Mouse (Mus musculus): Measurements from ENCODE around the gene Abhd14b. TPM values are rescaled to one million over a fixed set of nuclear protein-coding genes. Genes with fewer than 3 reads are reported as not detected.
"Not testable (repeated sequence)": the region's sequence is repeated elsewhere in the genome, so short reads cannot be mapped to it uniquely, and the experiment has no call there.

The Abhd14b gene
- total RNA-seq, 2 experiments from 2014 or later: 12.5 to 12.7 TPM

DNA sequence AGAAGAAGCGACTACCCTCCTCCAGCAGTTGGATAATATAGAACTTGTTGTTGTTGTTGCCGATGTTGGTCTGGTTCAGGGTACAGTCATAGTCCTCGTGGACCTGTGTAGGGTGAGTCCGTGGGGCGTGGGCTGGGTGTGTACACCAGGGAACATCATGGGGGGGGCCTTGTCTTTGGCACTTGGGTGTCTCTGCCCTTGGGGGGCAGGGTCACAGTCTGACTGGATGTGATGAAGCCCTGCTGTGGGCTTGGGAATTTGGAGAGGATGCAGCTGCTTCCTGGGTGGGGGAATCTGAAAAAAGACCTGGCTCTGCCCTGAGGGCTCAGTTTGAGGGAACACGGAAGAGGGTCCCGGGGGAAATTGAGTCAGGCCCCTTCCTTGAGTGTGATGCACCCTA, 27.8 kb downstream of the Abhd14b start:
- DNase-seq (ENCODE audit: low spot score in 2 of 2): peak; percentile 1 to 2

GRCm38 (mm10) chr9:106475663-106476001, 28.4 kb downstream of the Abhd14b start, which contains the start of gene Rrp9:
Gene Rrp9 (plus strand): TSS chr9:106475963.
- peak in 1 of 2 experiments; percentile 1 for DNase-seq (ENCODE audit: low spot score in 2 of 2)

DNA sequence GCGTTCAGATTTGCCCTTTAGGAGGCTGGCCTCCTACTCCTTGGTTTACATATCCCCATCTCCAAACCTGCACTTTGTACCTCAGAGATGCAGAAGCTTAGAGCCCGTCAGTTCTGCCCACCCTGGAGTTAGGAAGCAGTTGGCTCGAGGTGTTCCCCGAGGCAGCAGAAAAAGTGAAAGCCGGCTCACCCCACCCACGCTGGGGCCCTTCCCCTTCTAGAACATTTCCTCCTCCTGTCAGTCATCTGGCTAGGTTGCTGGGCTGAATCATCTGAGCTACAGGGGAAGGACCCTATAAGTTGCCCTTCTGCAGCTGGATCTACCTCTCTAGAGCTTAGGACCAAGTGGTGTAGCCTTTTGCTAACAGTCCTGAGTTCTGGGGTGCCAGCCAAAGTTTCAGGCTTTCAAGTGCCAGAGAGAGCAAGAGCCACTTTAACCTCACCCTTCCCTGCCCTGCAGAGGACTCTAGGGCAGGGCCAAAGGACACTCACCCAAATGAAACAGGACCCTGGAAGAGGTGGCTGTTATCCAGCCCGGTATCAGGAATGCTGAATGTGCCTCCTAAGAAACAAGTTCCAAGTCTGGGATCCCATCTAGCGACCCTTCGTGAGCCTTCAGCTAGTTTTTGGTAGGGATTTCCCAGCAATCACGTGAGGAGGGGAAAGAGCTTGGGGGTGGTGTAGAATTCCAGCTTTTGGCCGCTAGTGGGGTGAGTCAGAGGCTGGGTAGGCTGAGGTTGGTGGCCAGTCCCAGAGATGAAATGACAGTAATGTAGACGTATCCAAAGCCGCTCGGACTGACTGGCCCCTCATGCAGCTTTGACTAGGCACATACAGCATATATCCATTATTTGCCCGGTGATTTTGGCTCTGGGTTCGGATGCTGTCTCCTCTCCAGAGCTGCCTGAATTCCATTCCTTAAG, 29.0 kb downstream of the Abhd14b start:
- DNase-seq (ENCODE audit: low spot score in 2 of 2): peak; percentile 19 to 25

DNA sequence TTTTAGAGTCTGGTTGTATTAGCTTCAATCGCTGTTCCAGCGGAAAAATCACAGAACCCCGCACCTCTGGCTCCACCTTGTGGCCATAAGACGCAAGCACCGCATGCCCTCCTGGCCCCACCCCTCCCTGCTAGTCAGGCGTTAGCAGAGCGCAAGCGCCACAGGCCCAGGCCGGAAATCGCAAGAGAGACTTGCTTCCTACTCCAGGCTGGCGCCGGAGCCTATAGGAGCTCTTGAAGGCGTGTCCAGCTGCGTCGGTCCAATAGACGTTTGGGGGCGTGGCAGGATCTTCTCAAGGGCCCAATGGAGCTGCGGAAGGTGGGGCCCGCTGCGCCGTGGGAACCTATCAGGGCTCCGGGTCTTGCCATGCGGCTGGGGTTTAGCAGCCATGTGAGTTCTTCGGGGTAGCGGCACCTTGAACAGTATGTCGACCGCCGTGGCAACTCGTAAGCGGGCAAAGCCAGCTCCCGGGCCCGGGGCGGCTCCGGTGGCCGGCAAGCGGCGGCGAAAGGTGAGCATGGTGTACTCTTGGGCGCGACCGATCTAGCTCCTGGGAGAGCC, 29.7 kb downstream of the Abhd14b start, which contains the start of gene Parp3:
Gene Parp3 (minus strand): TSS at position 26 of the 561 bp plus-strand sequence.
- DNase-seq (ENCODE audit: low spot score in 2 of 2): peak; percentile 97 to 99

DNA sequence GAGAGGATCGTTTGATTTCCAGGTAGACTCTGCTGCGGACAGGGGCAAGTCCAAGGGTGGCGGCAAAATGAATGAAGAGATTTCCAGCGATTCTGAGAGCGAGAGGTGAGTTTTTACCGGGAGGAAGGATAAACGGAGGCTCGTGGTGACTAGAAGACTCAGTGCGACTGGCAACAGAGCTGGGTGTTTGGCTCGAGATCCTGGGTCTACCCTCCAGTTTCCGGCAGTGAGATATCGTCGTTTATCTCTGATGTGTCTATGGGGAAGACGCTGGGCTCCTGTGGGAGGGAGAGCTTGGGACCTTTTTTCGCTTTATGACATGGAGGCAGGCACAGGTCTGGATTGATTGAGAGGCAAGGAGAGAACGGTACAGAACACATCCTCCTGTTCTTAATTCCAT, 30.4 kb downstream of the Abhd14b start:
- DNase-seq (ENCODE audit: low spot score in 2 of 2): peak in 1 of 2 experiments; percentile 1

GRCm38 (mm10) chr9:106478101-106478500, 30.8 kb downstream of the Abhd14b start:
- DNase-seq (ENCODE audit: low spot score in 2 of 2): peak in 1 of 2 experiments; percentile 1

- DNase-seq (ENCODE audit: low spot score in 2 of 2): no peak
Observed at GRCm38 (mm10) chr9:106480541-106480940, 33.3 kb downstream of the Abhd14b start.

GRCm38 (mm10) chr9:106481075-106481474, 33.8 kb downstream of the Abhd14b start:
- DNase-seq (ENCODE audit: low spot score in 2 of 2): peak in 1 of 2 experiments; percentile 0

DNA sequence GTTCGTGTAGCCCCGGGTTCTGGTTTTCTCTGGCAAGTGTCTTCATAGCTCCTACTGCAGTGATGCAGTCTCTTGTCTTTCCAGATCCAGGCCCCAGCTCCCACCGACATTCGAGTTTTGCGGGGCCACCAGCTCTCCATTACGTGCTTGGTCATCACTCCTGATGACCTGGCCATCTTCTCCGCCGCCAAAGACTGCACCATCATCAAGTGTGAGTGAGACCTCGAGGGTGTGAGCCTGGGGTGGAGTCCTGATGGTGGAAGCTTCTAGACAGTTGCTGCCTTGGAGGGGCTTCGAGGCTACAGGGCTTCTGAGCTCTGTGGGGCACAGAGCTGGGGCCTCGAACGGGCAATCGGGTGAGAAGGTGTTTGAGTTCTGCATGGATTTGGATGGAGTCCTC, 34.4 kb downstream of the Abhd14b start:
- DNase-seq (ENCODE audit: low spot score in 2 of 2): no peak

DNA sequence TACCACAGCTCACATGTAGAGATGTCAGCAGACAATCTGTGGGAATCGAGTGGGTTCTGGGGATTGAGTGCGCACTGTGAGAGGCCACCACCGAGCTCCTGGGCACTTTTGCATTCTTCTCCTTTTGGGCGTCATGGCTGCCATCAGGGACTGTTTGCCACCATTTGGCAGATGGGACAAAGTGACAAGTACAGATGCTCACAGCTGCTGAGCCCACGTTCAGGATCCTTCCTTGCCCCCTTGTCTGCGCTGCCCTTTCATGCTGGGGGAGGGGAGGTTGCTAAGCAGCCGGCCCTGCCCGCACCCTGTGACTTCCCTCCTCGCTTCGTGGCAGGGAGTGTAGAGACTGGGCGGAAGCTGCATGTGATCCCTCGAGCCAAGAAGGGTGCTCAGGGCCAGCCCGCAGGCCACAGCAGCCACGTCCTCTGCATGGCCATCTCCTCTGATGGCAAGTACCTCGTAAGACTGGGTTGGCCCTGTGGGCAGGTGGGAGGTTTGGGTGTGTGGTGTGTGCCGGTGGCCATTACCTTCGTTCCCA, 35.4 kb downstream of the Abhd14b start:
- no peak for DNase-seq (ENCODE audit: low spot score in 2 of 2)

DNA sequence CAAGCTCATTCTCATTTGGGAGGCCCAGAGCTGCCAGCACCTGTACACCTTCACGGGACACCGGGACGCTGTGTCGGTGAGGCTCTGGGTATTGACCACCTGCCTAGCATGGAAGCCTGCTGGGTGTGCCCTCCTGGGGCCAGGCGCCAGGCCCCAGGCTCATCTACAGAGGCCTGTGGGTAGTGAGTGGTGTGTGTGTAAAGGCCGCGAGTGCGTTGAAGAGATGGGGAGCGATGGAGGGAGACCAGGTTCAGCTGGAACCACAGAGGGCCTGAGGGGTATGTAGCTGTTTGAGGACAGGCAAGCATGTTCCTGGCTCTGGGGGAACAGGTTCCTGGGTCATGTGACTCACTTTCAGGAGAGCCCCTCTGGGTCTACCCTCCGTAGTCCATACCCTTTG, 35.9 kb downstream of the Abhd14b start:
- DNase-seq (ENCODE audit: low spot score in 2 of 2): no peak

DNA sequence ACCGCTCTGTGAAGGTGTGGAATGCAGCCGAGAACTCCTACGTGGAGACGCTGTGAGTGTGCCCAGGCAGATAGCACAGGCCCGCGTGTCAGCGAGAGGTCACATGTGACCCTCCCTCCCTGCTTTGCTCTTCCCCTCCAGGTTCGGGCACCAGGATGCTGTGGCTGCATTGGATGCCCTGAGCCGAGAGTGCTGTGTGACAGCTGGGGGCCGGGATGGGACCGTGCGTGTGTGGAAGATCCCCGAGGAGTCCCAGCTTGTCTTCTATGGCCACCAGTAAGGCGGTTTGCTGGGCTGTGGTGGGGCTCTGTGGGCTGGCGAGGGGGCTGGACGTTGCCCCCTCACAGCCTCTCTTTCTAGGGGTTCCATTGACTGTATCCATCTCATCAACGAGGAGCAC, 36.3 kb downstream of the Abhd14b start:
- no peak for DNase-seq (ENCODE audit: low spot score in 2 of 2)

DNA sequence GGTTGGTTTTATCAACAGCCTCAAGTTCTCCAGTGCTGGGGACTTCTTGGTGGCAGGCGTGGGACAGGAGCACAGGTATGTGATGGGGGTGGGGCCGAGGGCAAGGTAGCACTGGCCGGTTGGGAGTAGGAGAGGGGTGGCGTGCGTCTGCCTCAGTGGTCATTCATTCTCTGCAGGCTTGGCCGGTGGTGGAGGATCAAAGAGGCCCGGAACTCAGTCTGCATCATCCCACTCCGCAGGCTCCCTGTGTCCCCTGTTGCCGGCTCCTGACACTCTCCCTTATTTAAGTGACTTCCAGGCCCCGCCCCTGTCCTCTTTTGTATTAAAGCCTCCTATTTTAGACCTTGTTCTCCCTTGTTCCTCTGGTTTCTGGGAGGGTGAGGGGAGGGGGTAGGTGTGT, 37.8 kb downstream of the Abhd14b start:
- DNase-seq (ENCODE audit: low spot score in 2 of 2): no peak

GRCm38 (mm10) chr9:106487602-106488001, 40.3 kb downstream of the Abhd14b start:
- not testable (repeated sequence) for DNase-seq (ENCODE audit: low spot score in 2 of 2)

DNA sequence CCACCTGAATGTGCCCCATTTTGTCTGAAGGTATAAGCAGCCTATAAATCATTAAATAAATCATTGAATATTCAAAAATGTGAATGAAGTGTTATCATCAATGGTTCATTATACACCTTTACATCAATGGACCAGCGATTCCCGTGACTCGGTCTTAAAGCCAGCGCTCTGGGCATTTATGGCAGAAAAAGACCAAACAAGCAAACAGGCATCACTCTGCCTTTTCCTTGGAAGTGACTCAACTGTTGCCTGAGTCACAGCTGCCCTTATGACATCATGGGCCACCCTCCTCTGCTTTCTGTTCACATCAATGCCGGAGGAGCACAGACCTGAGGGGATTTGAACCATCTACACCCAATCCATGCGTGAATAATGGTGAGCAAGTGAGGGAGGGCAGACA, 52.4 kb downstream of the Abhd14b start, which contains the start of gene Iqcf1:
Gene Iqcf1 (plus strand): TSS at position 301 of the 400 bp plus-strand sequence.
- no peak for DNase-seq (ENCODE audit: low spot score in 2 of 2)

DNA sequence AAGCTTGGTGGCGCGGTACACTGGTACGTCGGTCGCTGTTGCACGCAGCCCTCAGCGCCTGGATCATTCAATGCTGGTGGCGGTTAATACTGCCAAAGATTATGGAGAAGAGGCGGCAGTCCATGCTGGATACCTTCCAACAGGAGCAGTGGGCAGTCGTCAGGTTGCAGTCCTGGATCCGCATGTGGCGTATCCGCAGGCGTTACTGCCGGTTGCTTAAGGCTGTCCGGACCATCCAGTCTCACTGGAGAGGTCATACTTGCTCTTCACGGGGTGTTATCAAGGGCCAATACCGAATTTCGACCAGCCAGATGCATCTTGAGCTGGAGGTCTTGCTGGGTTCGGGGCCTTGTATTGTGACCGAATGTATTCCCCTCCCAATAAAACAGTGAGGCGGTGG, 54.6 kb downstream of the Abhd14b start:
- DNase-seq (ENCODE audit: low spot score in 2 of 2): no peak

Other genes with a start within 250 kb of the Abhd14b start
- 10 to 100 TPM; 19.0 to 22.3 TPM for gene Ppm1m, start 247.7 kb upstream of the Abhd14b start, total RNA-seq (2021)
- 10 to 100 TPM; 50.9 to 60.8 TPM for gene Twf2, start 244.4 kb upstream of the Abhd14b start, total RNA-seq (2021)
- under 1 TPM; 0.91 to 0.95 TPM for gene Tlr9, start 224.9 kb upstream of the Abhd14b start, total RNA-seq (2021)
- 100 to 1,000 TPM; 135 to 137 TPM for gene Alas1, start 198.8 kb upstream of the Abhd14b start, total RNA-seq (2021)
- gene Poc1a, start 166.4 kb upstream of the Abhd14b start, total RNA-seq (2021): 10 to 100 TPM; 14.8 to 16.1 TPM
- gene Dusp7, start 78.8 kb upstream of the Abhd14b start, total RNA-seq (2021): 100 to 1,000 TPM; 106 to 111 TPM
- 100 to 1,000 TPM; 275 to 295 TPM for gene Rpl29, start 18.0 kb upstream of the Abhd14b start, total RNA-seq (2021)
- 10 to 100 TPM; 15.6 to 19.4 TPM for gene Acy1, start 9.1 kb upstream of the Abhd14b start, total RNA-seq (2021)
- gene Abhd14a, start 219 bp downstream of the Abhd14b start, total RNA-seq (2021): 10 to 100 TPM; 35.3 to 36.5 TPM
- gene Pcbp4, start 5.8 kb downstream of the Abhd14b start, total RNA-seq (2021): 100 to 1,000 TPM; 207 to 212 TPM
- 1 to 10 TPM; 9.0 to 9.6 TPM for gene Gpr62, start 18.5 kb downstream of the Abhd14b start, total RNA-seq (2021)
- gene Rrp9, start 28.5 kb downstream of the Abhd14b start, total RNA-seq (2021): 10 to 100 TPM; 29.3 to 38.7 TPM
- gene Parp3, start 29.5 kb downstream of the Abhd14b start, total RNA-seq (2021): 1 to 10 TPM; 5.2 to 5.5 TPM
- not detected for gene Iqcf1, start 52.5 kb downstream of the Abhd14b start, total RNA-seq (2021)
- not detected for gene Iqcf5, start 67.1 kb downstream of the Abhd14b start, total RNA-seq (2021)
- not detected for gene Iqcf3, start 114.2 kb downstream of the Abhd14b start, total RNA-seq (2021)
- not detected for gene Iqcf4, start 123.5 kb downstream of the Abhd14b start, total RNA-seq (2021)
- not detected for gene Iqcf6, start 179.1 kb downstream of the Abhd14b start, total RNA-seq (2021)
- gene Grm2, start 208.6 kb downstream of the Abhd14b start, total RNA-seq (2021): 10 to 100 TPM; 50.5 to 52.2 TPM
- 100 to 1,000 TPM in 1 of 2 experiments, 10 to 100 TPM in 1; 99.4 to 103 TPM for gene Tex264, start 238.5 kb downstream of the Abhd14b start, total RNA-seq (2021)